Mouse (Mus musculus) embryonic facial prominence, embryonic 11.5 days (tissue): ENCODE results near the gene Aasdh. TPM values are rescaled to one million over a fixed set of nuclear protein-coding genes. Genes with fewer than 3 reads are reported as not detected.

ENCODE experiments used
- polyA plus RNA-seq: library from polyadenylated mRNA; unstranded; fragments of >200 nt; fragmentation: Nextera tagmentation; extraction: Ambion mirVana; gene quantifications from 2 replicates; pipeline ENCODE4 v1.2.1, GENCODE M21; 2014

The Aasdh gene
- polyA plus RNA-seq, 1 experiment from 2014 or later: 18.5 TPM

Other genes starting within 250 kb of the Aasdh start
- gene C530008M17Rik, start 249.0 kb downstream of the Aasdh start, polyA plus RNA-seq: 18.9 and 21.6 TPM in 2 replicates
- gene Paics, start 45.8 kb upstream of the Aasdh start, polyA plus RNA-seq: 455 and 466 TPM in 2 replicates
- gene Ppat, start 46.1 kb upstream of the Aasdh start, polyA plus RNA-seq: 41.9 and 49.6 TPM in 2 replicates
- gene Srp72, start 69.2 kb upstream of the Aasdh start, polyA plus RNA-seq: 87.4 and 89.5 TPM in 2 replicates
- gene Arl9, start 98.5 kb upstream of the Aasdh start, polyA plus RNA-seq: not detected in 2 replicates
- gene Thegl, start 110.5 kb upstream of the Aasdh start, polyA plus RNA-seq: 0.13 TPM in 1 of 2 replicates, not detected in the other
- 0.31 TPM in 1 of 2 replicates, not detected in the other for gene Hopx, start 209.6 kb upstream of the Aasdh start, polyA plus RNA-seq